Mouse (Mus musculus) lung, adult 2 months (tissue): Measurements from ENCODE around the gene Avp. TPM values are rescaled to one million over a fixed set of nuclear protein-coding genes. Genes with fewer than 3 reads are reported as not detected.

Experiments used
- DNase-seq: peaks from one replicate; pipeline ENCODE4 v3.0.0; 2022
- H3K4me1 ChIP-seq: fragments of 200-500 bp; 2 replicates; pipeline ENCODE4 v1.6.1; 2011; ENCODE audit warnings: low read length; ENCODE audit not compliant: control insufficient read depth, insufficient read depth
- H3K4me3 ChIP-seq: fragments of 200-500 bp; replicated peaks from 2 replicates; pipeline ENCODE3; 2011; ENCODE audit warnings: low read depth, mild to moderate bottlenecking, control low read depth, low read length; ENCODE audit errors: extremely low read depth
- CTCF ChIP-seq: fragments of 200-500 bp; IDR thresholded peaks from 2 replicates; pipeline ENCODE4 v1.5.1; 2011; ENCODE audit warnings: mild to moderate bottlenecking, low read length, control low read depth; ENCODE audit not compliant: insufficient read depth
- POLR2A ChIP-seq: fragments of 200-500 bp; IDR thresholded peaks from 2 replicates; pipeline ENCODE4 v1.6.1; 2011; ENCODE audit warnings: low read depth, mild to moderate bottlenecking, control low read depth, low read length, borderline replicate concordance; ENCODE audit errors: extremely low read depth
- WGBS: fragments of 180-500 bp; shearing (Covaris S2); methylation state at CpG from one replicate; pipeline ENCODE4 v1.1.7; 2018; 5-methylcytosine and 5-hydroxymethylcytosine counted together
- polyA plus RNA-seq: library from polyadenylated mRNA; depleted of rRNA; stranded (reverse); fragments of >200 nt; gene quantifications from 2 replicates; pipeline ENCODE4 v1.2.3, GENCODE M21; 2012; rRNA removed

Avp gene
- 0.26 TPM in 1 of 2 replicates, not detected in the other for polyA plus RNA-seq

DNA sequence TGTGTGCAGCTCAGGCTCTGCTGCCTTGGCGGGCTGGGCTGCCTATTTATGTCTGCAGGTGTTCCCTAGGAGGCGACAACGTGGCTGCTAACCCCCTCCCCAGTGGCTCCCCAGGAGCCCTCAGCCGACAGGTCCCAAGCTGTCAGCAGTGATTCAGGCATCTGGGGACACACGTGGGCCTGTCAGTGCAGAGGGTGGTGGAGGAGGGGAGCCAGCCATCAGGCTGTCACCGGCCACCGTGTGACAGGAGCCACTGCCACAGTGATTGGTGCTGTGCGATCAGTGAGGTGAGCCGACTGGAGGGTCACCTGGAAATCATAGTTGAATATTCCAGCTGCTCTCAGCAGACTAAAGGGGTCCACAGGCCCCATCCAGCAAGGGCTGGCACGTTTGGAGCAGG, at the start of gene Avp:
Gene Avp, minus strand, starts transcription at position 3 of the 400 bp plus-strand sequence.
- no peak within 1 kb of the TSS for H3K4me3 ChIP-seq
- no peak for DNase-seq
- TF ChIP-seq CTCF (no peak), POLR2A (no peak)
- 53% methylated on average over 10 of the region's 10 CpGs for WGBS
- no peaks in the 10 kb centered on the region for H3K4me1 ChIP-seq

GRCm38 (mm10) chr2:130629839-130630203, 47.5 kb upstream of the Avp start, which contains the start of the genes Fastkd5 and Ubox5:
Gene Fastkd5 (minus strand): TSS chr2:130630027.
Gene Ubox5 (minus strand): TSS chr2:130630038.
- TF ChIP-seq CTCF: no peak
- peak; percentile 63; the same call in 1 of the 2 replicates for TF ChIP-seq POLR2A
- DNase-seq: peak; percentile 92
- Histone ChIP-seq H3K4me1 (peaks cover 8% of the 10 kb centered on the region), H3K4me3 (peak within 1 kb of the TSS; percentile 71)
- 0% methylated on average over 25 of the region's 25 CpGs for WGBS

DNA sequence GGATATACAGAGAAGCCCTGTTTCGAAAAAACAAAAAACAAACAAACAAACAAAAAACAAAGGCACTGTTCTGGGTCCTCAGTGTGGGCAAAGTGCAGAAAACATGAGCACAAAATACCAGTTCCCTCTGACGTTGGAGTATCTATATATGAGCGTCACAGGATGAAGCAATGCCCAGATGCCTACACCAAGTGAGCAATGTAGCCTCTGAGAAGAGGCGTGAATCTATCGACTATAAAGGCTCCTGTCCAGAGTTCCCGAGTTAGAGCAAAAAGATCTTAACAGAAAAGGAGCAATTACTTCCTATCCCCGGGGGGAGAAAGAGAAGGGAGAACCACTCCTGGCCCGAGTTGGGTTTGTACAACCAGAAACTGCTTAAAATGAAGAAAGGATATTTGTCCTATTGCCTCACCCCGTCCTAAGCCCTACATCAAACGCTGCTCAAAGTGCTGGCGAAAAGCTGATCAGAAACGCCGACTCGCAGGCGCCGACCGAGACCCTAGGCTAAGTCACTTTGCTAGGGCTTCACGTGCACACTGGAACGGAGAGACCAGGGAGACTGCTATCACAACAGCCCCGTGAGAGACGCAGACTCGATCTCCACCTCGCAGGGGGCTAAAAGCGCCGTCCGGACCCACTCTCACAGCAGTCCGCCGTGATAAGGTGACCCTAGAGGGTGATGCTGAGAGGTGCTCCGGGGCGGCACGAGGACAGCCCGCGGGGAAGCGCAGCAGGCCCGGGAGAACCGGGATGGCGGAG, 46.9 kb upstream of the Avp start:
- 1% methylated on average over 37 of the region's 37 CpGs for WGBS
- TF ChIP-seq POLR2A: no peak
- TF ChIP-seq CTCF: no peak
- DNase-seq: no peak
- H3K4me1 ChIP-seq: peaks cover 6% of the 10 kb centered on the region; the same call in 1 of the 2 replicates
- peak overlapping the region; percentile 71 for H3K4me3 ChIP-seq

- TF ChIP-seq POLR2A (no peak), CTCF (no peak)
- Histone ChIP-seq H3K4me1 (peaks cover 6% of the 10 kb centered on the region; the same call in 1 of the 2 replicates), H3K4me3 (no peak overlapping the region)
- no peak for DNase-seq
- WGBS: 63% methylated on average over 3 of the region's 3 CpGs
Measured at GRCm38 (mm10) chr2:130628424-130628823, 46.1 kb upstream of the Avp start.

DNA sequence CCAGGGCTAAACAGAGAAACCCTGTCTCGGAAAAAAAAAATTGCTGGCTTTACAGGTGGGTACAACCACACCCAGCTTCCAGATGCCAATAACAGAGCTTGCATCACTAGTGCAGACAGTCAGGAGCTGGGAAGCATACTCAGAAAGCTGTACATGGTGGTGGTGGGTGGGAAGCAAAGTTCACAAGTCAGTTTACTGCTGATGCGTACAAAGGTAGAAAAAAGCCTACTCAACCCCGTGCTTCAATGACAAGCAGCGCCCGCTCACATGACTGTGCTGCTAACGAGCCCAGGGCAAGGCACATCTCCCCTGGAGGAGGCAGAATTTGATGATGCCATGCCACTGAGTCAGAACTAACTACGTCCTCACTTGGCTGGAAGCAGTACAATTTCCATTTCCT, 36.6 kb upstream of the Avp start:
- no peaks in the 10 kb centered on the region for H3K4me1 ChIP-seq

GRCm38 (mm10) chr2:130613091-130613490, 30.7 kb upstream of the Avp start:
- no peak overlapping the region for H3K4me3 ChIP-seq
- DNase-seq: no peak
- 74% methylated on average over 3 of the region's 3 CpGs for WGBS
- no peaks in the 10 kb centered on the region for H3K4me1 ChIP-seq
- peak; percentile 37; the same call in 1 of the 2 replicates for TF ChIP-seq CTCF
- TF ChIP-seq POLR2A: no peak

More for the DNA sequence above, 36.6 kb upstream of the Avp start:
- WGBS: 88% methylated on average over 7 of the region's 7 CpGs
- no peak for DNase-seq
- no peak overlapping the region for H3K4me3 ChIP-seq
- TF ChIP-seq CTCF: no peak
- no peak for TF ChIP-seq POLR2A

DNA sequence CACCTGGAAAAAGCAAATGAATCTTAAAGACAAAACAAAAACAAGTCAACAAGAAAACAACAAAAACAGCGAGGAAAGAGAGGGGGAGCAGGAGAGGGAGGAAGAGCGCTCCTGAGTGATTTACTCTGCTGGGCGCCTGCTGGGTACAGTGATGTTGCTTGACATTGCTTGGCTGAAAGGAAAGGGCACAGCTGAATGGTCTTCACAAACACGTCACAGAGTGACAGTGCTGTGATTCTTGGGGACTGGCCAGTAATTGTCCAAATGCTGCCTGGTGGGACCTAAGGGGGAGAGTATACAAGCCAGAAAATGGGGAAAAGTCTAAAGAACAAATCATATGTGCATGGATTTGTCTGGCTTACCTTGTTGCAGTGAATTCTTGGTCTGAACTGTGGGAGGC, 19.8 kb upstream of the Avp start:
- Histone ChIP-seq H3K4me1 (no peaks in the 10 kb centered on the region), H3K4me3 (no peak overlapping the region)
- TF ChIP-seq CTCF: no peak
- TF ChIP-seq POLR2A: no peak
- DNase-seq: no peak
- 67% methylated on average over 4 of the region's 4 CpGs for WGBS

DNA sequence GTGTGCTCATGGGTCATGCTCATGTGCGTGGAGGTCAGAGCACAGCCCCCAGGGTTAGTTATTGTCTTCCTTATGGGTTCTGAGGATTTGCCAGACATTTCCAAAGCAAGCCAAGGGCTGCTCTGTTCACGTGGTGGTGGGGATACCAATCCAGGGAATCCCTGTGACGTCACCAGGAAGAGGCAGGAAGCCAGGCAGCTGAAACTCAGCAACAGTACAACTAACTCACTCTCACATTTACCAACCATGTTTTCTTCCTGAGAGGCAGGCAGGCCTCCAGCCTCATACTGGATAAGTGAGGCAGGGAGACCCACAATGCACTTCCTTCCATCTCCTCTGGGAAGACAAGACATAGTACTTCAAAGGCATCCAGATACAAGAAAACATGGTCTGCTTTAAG, 16.0 kb upstream of the Avp start:
- WGBS: 72% methylated on average over 3 of the region's 3 CpGs
- TF ChIP-seq CTCF (no peak), POLR2A (no peak)
- H3K4me1 ChIP-seq: no peaks in the 10 kb centered on the region
- DNase-seq: no peak
- no peak overlapping the region for H3K4me3 ChIP-seq

DNA sequence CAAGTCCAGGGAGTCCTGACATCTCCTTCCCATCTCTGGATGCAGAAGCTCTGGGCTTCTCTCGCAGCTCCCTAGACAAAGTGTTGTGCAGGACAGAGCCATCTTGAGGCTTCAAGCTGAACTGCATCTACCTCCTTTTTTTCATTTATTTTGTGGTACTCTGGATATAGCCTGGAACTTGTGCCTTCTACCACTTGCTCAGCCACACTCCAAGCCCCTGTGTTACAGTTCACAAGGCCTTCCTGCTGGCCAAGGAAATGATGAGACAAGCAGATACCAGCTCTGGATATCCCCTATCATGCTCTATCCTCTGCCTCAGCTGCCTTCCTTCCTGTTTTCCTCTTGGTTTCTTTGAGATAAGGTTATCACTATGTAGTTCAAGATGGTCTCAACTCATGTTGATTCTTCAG, 15.3 kb upstream of the Avp start:
- Histone ChIP-seq H3K4me3 (no peak overlapping the region), H3K4me1 (no peaks in the 10 kb centered on the region)
- no peak for DNase-seq
- 18% methylated on average over 1 of the region's 1 CpGs for WGBS
- TF ChIP-seq CTCF (peak; percentile 37; the same call in 1 of the 2 replicates), POLR2A (no peak)

DNA sequence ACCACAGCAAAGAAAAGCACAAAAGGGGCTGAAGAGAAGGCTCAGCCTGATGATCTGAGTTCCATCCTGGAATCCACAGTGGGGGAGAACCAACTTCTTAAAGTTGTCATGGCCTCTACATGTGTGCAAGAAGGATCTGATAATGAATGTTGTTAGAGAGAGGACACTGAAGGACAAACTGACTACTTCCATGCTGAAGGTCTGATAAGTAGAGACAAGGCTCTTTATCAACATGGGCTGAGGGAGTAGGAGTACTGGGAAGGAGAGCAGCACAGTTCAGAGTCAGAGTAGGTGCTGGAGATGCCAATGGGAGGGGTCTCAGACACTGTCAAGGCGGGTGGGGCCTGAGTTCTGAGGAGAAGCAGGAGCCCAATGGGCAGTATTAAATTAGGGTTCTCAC, 13.2 kb upstream of the Avp start:
- Histone ChIP-seq H3K4me3 (no peak overlapping the region), H3K4me1 (no peaks in the 10 kb centered on the region)
- TF ChIP-seq POLR2A: no peak
- TF ChIP-seq CTCF: no peak
- DNase-seq: no peak
- WGBS: 88% methylated on average over 1 of the region's 1 CpGs
